Mouse (Mus musculus): ENCODE results near the gene Zbtb20.

The Zbtb20 gene

DNA sequence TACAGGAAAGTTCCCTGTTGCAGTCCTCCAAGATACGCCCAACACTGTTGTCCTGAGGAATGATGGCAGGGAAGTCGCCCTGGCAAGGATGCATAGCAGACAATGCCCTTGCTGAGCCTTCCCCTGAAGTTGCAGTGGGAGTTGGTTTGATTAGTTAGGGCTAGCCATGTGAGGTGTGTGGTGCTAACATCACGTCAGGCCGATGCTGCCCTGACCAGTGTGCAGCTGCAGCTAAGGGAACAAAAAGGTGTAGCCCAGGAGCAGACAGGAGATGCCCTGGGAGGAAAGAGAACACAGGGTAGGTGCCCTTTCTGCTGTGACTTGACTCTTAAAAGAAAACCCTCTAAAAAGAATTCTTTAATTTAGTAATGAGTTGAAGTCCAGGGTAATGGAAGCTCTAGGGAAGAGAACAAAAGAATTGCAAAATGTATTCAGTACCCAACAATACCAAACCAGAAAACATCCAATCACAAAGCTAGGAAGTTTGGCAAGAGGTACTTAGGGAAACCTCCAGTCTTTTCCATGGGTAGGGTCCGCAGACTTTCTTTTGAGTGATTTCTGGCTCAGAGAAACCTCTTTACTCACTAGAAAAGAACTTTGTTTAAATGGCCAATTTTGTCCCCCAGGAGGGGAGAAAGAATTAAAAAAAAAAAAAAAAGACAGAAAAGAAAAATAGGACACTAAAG, 747.8 kb downstream of the Zbtb20 start:
- DNase-seq, result no peak

DNA sequence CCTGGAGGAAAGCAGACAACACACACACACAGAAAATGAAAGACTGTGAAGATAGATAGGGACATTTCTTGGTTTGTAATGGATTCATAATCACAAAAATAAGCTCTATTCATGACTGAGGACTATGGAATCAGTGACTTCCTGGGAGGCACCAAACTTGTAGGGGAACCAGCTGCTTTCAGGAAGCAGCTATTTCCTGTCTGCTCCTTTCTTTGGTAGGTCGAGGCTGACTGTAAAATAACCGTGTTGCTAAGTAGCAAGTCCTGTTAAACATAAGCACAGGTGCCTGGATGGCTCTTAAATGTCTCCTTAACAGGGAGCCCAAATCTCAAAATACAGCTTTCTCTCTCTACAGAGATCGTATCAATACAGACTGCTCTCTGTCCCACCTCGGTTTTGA, 749.2 kb downstream of the Zbtb20 start:
- no peak for DNase-seq

DNA sequence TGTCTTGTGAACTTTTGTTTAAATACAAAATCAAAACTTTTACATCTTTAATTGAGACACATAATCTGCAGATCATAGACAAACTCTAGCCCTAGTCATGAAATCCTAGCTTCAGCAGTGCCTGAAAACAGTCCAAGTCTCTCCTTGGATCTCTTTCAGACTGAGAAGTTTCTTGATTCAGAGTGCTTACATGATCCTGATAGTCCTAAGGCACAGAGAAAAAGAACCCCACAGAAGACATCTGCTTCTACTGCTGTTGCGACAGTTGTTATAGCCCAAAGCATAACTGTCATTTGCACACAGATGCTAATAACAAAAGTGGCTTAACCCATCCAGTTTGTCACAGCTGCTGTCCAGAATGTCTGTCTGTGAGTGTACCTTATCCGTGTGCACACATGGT, 749.6 kb downstream of the Zbtb20 start:
- DNase-seq, result no peak

DNA sequence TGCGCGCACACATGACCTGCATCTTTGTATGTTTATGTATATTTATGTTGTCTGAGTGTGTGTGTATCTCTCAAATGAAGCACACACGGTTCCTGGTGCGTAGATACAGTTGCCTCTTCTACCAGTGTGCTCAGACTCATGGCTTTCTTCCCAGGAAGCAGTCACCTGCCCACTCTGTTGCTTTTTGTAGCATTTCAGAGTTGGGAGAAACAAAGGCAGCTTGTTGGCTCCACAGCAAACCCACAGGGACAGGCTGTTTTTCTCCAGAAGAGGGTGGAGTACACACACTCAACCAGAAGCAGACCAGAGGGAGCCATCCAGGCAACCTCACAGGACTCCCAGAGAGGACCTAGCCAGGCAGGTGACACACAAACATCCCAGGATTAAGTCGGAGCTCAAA, 750.3 kb downstream of the Zbtb20 start:
- no peak for DNase-seq

DNA sequence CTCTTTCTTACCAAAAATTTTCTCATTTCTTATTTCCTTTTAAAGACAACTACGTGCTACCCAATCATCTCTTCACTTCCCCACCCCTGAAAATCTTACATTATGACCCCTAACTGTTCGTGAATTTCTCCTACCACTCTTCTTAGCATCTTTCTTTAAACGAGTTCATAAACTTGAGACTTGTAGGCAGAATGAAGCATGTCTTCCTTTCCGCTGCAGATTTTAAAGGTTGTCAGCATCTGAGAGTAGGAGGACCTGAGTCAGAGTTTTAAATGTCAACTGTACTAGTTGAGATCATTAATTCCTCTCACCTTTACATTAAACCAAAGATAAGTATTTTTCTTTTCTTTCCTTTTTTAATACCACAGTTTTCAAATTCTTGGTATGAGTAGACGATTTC, 753.0 kb downstream of the Zbtb20 start:
- DNase-seq, result no peak

DNA sequence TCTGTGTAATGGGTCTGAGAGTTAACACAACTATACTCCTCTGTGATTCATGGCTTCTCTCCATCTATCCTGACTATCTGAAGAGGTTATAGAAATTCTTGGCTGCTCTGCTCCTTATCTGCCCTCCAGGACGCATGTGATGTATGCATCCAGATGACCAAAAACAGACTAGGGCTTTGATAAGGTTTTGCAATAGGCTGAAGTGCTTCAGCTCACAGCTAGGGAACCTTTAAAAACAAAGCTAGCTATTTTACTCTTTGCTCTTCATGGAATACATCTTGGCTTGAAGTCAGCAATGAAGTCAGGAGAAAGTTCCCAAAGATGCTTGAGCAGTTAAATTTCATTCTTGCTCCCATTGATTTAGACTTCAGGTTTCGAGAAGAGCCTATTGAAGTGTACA, 756.1 kb downstream of the Zbtb20 start:
- DNase-seq, result no peak

DNA sequence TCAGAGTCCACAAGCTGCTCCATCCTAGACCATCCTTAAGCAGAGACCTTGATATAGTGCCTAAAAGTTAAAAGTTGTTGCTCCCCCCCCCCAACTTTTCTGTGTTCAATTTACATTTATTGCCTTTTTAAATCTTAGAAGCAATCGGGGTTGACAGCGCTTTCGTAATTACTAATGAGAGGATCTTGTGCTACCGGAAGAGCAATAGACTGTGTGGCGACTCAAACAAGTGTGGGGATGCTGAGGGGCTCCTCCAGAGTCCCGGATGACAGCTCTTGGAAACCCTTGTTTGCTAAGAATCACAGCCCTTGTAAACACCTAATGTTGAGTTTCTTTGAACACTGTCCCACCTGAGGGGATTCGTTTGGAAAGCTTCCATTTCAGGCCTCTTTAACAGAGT, 758.4 kb downstream of the Zbtb20 start:
- no peak for DNase-seq

DNA sequence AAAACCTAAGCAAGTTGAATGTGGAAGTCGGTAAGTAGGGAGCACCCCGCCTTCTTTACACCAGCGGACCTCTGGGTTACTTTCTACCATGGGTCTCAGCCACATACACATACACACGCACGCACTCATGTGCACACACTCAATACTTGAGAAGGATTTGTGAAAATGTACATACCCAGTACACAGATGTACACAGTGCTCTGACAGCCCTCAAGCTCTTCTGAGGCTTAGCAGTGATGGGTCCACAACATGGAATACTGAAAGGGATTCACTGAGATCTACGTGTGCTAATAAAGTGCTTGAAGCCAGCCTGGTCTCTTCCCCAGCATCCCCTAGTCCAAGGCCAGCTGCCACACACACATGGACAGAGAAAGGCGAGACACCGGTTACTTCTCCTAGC, 761.6 kb downstream of the Zbtb20 start:
- no peak for DNase-seq

DNA sequence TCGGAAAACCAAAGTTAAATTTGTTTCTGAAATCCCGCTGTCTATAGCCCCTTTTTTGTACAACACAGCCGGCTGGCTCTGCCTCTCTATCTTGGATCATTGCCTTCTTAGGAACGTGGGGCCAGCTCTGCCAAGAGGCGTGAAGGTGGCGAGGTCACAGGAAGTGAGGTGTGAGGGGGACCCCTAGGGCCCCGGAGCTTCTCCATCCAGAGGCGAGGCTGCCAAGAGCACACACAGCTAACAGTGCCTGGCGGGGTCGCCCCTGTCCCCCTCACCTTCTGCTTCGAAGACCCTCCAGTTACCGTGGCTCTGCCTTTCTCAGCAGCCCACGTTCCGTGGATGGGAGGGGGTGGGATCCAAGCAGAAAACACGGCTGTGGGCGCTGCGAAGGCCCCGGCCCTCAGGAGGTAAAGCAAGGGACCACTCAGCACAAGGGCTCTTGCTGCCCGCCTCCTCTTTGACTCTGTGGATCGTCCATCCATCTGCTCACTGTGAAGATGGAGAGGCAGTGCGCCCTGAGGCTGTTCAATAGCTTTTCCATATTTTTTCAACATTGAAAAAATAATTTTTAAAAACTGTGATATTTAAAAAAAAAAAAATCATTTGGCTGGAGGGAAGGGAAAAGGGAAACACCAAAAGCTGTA, 762.8 kb downstream of the Zbtb20 start:
- no peak for DNase-seq

DNA sequence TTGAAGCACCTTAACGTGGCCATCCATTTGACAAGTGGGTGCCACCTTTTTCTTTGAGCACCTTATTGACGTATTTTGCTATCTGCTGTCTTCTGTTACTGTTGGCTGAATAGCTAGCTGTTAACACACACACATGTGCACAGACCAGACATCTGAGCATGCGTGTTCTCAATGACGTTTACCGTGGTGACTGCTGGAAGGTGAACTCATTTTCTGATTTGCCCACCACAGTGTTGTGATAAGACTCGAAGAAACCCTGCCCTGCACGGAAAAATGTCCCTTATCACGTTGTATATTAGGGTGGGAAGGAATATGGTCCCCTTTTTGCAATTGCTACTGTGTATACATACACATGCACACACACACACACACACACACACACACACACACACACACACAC, 765.5 kb downstream of the Zbtb20 start:
- DNase-seq, result no peak

DNA sequence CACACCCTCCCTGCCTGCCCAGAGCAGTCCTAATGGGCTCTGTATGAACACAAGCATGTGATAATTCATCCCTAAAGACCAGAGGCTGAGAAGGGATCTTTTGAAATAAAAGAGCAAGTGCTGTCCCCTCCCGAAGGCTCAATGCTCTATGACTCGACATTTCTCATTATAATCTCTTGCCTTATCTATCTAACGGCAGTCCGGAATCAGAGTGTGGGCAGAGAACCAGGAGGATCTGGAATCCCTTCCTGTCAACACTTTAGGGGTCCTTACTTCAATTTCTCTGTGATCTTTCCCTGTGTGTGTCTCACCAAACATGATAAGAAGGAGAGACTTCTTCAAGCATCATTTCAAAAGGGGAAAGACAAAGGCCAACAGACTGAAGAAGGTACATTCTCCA, 770.2 kb downstream of the Zbtb20 start:
- DNase-seq, result no peak

DNA sequence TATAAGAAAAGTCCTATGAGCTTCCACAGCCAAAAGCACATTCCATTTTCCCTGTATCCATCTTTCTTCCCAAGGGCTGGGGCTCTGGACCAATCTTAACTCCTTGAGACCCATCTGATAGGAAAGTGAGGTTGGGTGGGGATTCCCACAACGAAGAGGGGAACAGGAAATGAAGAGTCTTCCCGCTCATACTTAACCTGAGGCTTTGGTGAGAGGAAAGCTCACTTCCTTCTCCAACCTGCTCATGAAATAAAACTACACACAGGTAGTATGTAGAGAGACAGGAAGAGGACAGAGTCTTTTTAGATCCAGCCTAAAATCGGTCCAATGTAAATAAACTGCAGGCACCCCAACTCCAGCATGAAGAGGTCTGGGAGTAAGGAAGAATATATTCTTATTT, 771.3 kb downstream of the Zbtb20 start:
- no peak for DNase-seq

DNA sequence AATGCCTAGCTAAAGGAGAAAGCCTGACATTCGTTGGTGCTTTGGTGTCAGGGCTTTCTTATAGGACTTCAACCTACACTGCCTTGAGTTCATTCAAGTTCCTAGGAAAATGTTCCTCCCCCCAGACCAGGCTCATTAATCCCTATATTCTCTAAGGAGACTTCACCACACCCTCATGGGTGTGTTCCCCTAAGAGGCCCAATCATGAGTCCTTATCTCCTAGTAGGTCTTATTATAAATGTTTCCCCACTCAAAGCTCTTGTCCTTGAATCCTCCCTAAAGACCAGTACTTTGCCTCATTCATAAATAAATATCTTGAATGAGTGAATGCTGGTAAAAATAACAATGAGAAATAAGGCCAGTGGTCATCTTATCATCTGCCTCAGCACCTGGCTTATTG, 772.0 kb downstream of the Zbtb20 start:
- no peak for DNase-seq

DNA sequence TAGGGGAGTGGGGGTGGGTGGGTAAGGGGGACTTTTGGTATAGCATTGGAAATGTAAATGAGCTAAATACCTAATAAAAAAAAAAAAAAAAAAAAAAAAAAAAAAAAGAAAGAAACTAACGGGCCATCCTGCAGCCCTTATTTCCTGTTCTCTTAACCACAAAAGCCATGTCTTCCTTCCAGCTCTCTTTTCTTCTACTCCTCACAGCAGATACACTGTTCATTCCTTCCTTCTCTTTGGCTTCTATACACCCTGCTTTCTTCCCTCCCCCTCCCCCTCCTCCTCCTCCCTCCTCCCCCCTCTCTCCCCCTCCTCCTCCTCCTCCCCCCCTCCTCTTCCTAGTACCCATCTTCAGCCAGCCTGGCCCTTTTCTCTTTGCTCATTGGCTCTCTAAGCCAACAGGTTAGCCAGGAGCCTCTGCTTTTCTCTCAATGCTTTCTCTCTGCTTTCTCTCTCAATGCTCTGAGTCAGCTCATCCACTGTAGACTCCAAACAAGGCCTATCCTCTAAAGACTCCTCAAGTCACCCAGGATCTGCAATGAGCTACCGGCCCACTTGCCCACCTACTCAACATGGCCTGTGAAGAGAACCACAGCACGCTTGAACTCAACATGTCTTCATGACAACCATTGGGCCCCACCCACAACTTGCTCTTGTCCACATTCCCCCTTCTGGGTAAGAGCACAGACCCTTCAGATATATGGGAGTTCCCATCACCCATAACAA, 774.8 kb downstream of the Zbtb20 start:
- no peak for DNase-seq

DNA sequence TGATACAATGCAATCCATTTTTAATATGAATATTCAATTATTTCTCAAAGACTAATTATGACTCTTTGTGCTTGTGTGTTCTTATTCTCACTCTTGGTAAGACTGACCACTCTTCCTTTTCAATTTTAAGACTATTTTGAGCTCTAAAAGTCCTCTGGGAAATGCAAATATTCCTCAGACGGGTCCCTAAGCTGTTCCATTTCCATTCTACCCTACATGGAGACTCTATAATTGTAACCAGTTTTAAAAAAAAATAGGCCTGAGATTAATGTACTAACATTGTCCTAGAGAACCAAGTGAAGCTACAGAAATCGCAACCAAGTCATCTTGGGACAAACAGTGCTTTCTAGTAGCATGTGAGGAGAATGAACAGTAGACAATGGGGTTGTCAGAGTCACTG, 777.6 kb downstream of the Zbtb20 start:
- DNase-seq, result no peak

DNA sequence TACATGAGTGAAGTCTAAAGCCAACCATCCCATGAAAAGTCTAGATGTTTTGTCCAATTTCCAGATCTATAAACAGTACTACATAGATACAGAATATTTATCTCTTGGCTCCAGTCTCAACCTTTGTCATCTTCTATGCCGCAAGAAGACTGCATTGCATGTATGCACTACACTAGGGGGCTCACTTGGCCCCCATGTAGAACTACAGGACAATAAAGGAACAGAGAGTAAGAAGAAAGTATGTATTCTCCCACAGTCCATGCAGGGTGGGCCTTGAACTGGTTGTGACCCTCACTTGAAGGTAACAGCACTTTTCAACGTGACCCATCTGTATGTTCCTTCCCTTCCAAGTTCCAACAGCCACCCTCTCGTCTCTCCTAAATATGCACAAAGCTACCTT, 778.6 kb downstream of the Zbtb20 start:
- DNase-seq, result no peak

DNA sequence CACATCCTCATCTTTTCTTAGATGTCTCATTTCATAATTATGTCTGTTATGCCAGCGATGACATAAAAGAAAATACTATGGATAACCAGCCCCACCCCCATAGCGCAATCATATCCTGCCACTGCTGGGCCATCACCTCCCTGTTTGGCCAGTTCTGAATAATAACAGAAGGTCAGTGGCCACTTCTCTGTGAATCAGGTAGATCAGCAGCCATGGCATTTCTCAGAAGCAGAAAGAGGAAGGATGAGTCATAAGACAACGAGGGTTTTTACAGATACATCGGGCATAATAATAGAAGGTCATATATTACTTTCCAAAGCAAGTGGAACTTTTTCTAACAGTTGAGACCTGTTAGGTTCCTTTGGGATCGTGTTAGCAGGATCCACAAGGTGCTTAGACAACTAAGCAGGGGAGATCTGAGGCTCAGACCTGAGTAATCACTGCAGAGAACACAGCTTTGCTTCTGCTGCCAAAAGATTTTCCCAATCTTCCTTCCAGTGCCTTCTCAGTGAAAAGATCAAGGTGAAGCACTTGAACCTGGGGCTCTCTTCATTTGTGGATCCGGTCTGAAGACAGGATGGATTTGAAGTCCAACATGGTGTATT, 779.6 kb downstream of the Zbtb20 start:
- no peak for DNase-seq

DNA sequence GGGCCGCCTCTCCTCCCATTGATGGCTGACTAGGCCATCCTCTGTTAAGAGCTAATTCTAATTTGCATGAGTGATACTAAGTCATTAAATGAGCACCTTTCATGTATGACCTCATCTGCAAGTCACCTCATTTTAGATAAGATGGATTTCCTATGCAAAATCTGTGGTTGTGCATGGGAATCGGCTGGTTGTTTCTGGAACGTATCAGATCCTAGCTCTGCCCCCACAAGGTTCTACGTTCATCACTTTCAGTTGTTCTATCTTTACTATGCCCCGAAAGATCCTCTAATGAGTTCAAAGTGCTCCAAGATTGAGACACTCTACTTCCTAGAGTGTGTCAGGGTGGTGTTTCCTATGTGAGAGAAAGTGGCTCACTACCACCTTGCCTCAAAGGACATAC, 785.9 kb downstream of the Zbtb20 start:
- no peak for DNase-seq

DNA sequence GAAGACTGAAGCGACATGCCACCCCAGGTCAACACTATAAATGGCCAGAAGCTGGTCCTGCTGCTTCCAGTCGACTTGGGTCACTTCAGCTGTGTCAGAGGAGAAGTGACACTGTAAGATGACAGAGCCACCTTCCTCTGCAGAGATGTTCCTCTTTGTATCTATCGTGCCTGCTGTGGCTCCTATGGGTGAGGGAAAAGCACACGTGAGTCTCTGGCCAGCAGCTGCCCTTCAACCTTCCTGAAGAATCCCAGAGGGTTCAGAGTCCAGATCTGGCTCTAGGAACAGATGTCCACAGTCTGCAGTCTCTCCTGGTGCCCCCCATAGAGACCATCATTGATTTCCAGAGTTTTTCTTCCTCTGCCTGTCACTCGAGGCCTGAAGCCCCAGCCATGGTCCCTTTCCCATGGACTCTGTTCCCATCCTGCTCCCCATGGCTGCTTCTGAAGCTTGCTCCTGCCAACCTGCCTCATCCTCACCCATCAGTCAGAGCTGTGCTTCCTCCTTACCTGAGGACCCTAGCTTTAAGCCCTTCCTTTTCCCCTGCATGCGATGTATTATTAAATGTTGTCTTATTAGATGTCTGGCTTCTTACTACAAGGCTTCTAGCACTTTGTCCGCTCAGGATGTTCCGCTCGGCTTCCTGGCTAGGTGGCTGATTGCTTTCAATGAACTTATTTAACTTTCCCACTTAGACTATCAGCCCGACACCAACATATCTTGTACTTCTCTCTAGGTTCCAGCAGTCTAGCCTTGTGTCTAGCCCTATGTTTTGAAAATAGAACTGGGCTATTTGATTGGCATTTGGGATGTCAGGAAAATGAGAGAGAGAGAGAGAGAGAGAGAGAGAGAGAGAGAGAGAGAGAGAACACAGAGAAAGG, 786.7 kb downstream of the Zbtb20 start:
- no peak for DNase-seq

DNA sequence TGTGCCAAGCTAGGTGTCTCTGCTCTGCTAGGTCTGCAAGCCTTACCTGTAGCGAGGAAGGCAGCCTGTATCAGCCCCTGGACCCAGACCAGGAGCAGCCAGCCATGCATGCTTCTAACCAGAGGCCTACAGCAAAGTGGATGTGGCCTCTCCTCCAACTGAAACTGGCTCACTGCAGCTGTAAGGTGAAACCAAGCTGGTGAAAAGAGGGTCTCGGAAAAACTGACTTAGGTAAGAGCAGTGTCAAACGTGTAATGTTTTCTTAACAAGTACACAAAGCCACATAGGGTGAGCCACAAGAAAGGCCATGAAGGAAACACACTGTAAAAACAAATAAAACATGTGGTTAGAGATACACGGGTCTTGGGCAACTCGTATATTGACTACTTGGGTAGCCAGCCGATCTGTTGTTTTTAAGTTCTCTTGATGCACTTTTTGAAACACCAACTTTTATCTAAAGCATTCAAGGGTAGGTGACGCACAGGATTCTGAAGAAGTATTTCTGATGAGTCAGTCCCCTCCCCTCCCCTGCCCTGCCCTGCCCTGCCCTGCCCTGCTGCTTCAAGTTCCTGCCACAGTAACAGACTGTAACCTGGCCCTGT, 788.4 kb downstream of the Zbtb20 start, which contains the start of gene Tigit:
Gene Tigit, minus strand, starts transcription at position 169 of the 602 bp plus-strand sequence.
- DNase-seq, result no peak

DNA sequence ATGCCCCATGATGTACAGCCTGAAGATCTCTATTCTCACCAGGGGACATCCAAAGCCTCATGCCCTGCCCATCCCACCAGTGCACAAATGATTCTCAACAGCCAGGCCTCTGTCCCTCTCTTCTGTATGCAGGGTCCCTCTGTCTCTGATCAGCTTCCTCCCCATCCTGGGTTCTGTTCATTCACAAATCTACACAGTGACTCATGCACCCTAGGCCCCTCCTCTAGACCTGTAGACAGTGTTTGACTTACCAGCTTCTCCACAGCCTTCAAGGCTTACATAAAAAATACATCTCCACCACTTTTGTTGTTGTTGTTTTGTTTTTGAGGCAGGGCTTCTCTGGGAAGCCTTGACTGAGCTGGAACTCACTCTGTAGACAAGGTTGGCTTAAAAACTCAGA, 789.2 kb downstream of the Zbtb20 start:
- no peak for DNase-seq

DNA sequence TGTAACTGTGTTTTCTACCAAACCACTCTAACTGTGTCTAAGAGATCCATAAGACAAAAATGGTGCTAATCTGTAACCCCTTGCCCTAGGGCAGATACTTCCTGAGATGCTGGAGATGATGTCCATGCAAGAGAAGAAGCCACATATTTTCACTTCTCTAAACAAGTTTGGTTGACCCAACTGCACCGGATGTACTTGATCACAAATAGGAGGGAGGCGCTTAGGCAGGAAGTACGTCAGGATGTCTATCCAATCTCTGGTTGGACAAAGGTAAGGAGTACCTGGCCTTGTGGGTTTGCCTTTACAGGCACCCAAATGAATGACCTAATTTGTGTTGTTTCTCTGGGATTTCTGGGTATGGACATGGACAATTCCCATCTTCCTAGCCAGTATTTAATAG, 792.6 kb downstream of the Zbtb20 start:
- no peak for DNase-seq

Measured in cerebellum, adult 11-12 months (tissue).